Mouse (Mus musculus) forebrain, embryonic 14.5 days (tissue): ENCODE results near the gene Fry. TPM values are rescaled to one million over a fixed set of nuclear protein-coding genes. Genes with fewer than 3 reads are reported as not detected.

Experiments
- ATAC-seq: fragments of 200-750 bp; cut with Nextera tagmentation; 2 replicates; pipeline ENCODE4 v1.8.0; 2017; ENCODE audit warnings: mild to moderate bottlenecking, moderate library complexity
- DNase-seq: peaks from one replicate; pipeline ENCODE4 v3.0.0-alpha.2; 2015; ENCODE audit warnings: low spot score
- H3K27ac ChIP-seq: fragments of 300-500 bp; sonication (generic); 2 replicates; pipeline ENCODE4 v1.5.1; 2014; ENCODE audit warnings: low read depth, mild to moderate bottlenecking, control low read depth, low read length, moderate library complexity
- H3K27me3 ChIP-seq: fragments of 300-500 bp; sonication (generic); replicated peaks from 2 replicates; pipeline ENCODE4 v1.6.1; 2014; ENCODE audit warnings: low read length, control low read depth, mixed read lengths; ENCODE audit not compliant: control insufficient read depth, insufficient read depth
- H3K36me3 ChIP-seq: fragments of 300-500 bp; sonication (generic); 2 replicates; pipeline ENCODE4 v1.6.1; 2014; ENCODE audit warnings: low read length, control low read depth; ENCODE audit not compliant: control insufficient read depth, insufficient read depth
- H3K4me1 ChIP-seq: fragments of 300-500 bp; sonication (generic); 2 replicates; pipeline ENCODE4 v1.6.1; 2014; ENCODE audit warnings: antibody characterized with exemption, low read length, control low read depth; ENCODE audit not compliant: control insufficient read depth, insufficient read depth
- H3K4me2 ChIP-seq: fragments of 300-500 bp; sonication (generic); 2 replicates; pipeline ENCODE4 v1.6.1; 2014; ENCODE audit warnings: mild to moderate bottlenecking, control low read depth, low read length
- H3K4me3 ChIP-seq: fragments of 300-500 bp; sonication (generic); 2 replicates; pipeline ENCODE4 v1.5.1; 2014; ENCODE audit warnings: low read depth, low read length, control low read depth
- H3K9ac ChIP-seq: fragments of 300-500 bp; sonication (generic); 2 replicates; pipeline ENCODE4 v1.6.1; 2014; ENCODE audit warnings: mild to moderate bottlenecking, low read length, control low read depth, moderate library complexity
- H3K9me3 ChIP-seq: fragments of 300-500 bp; sonication (generic); replicated peaks from 2 replicates; pipeline ENCODE4 v1.6.1; 2016; ENCODE audit warnings: low read length, control low read depth, mixed read lengths; ENCODE audit not compliant: control insufficient read depth
- WGBS: fragments of 180-500 bp; shearing (Covaris S2); extraction: QIAGEN DNeasy Blood & Tissue Kit; methylation state at CpG from one replicate; pipeline ENCODE4 v1.1.7; 2014; 5-methylcytosine and 5-hydroxymethylcytosine counted together
- polyA plus RNA-seq: library from polyadenylated mRNA; unstranded; fragments of >200 nt; fragmentation: Nextera tagmentation; extraction: Ambion mirVana; gene quantifications from 2 replicates; pipeline ENCODE4 v1.2.1, GENCODE M21; 2014

Fry gene
- polyA plus RNA-seq, 1 experiment from 2014 or later, result 27.4 TPM

DNA sequence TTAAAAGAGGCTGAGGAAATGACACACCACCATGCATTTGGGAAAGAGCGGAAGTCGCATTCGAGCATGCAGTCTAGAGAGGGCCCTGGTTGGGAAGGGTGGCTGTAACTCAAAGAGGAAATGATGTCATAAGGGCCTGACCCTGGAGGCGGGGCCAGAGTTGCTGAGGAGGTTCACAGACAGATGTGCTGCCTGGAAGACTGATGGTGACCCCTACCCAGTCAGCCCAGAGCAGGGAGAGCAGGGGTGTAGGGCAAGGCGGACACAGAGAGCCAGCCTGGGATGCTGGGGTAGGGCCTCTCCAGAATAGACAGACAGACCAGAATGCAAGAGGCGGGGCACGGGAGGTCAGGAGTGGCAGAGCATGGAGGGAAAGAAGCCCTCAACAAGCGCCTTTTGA lies 290.5 kb downstream of the Fry start:
- no peak overlapping the region for H3K4me2 ChIP-seq
- H3K4me3 ChIP-seq, result no peak overlapping the region
- no peaks in the 10 kb centered on the region for H3K9me3 ChIP-seq
- no peaks in the 10 kb centered on the region for H3K27me3 ChIP-seq
- ATAC-seq, result no peak
- H3K4me1 ChIP-seq, result no peaks in the 10 kb centered on the region
- 91% methylated on average over 8 of the region's 8 CpGs for WGBS
- no peak overlapping the region for H3K9ac ChIP-seq
- no peak for DNase-seq
- no peak overlapping the region for H3K27ac ChIP-seq
- H3K36me3 ChIP-seq, result peaks cover 19% of the 10 kb centered on the region

DNA sequence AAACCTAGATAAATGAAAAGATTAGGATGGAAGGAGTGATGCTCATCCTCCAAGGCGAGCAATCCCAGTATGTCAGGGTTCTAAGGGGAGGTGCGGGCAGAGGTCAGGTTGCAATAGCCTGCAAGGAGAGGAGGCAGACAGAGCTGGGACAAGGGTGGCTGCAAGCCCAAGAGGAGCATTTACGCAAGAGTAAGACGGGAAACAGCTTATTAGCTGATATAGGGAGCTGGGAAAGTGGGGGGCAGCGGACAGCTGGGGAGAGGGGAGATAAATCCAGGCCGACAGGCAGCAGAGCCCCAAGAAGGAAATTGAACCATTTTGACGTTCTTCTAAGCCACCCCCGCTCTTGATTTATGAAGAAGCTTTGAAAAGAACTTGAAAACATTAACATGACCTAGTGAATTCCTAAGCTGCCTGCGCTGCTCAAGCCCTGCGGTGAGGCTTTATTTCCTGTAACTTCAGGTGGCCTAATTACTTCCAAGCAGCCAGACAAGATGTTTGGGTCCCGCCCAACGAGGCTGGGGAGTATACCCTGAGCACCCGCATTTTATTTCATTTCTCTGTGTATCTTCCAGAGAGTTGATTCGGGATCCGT lies 291.1 kb downstream of the Fry start:
- H3K27me3 ChIP-seq, result no peaks in the 10 kb centered on the region
- no peaks in the 10 kb centered on the region for H3K4me1 ChIP-seq
- H3K9ac ChIP-seq, result no peak overlapping the region
- H3K27ac ChIP-seq, result no peak overlapping the region
- peaks cover 22% of the 10 kb centered on the region for H3K36me3 ChIP-seq
- H3K4me2 ChIP-seq, result no peak overlapping the region
- WGBS, result 59% methylated on average over 15 of the region's 15 CpGs
- no peaks in the 10 kb centered on the region for H3K9me3 ChIP-seq
- DNase-seq (no peak), ATAC-seq (no peak)
- no peak overlapping the region for H3K4me3 ChIP-seq

DNA sequence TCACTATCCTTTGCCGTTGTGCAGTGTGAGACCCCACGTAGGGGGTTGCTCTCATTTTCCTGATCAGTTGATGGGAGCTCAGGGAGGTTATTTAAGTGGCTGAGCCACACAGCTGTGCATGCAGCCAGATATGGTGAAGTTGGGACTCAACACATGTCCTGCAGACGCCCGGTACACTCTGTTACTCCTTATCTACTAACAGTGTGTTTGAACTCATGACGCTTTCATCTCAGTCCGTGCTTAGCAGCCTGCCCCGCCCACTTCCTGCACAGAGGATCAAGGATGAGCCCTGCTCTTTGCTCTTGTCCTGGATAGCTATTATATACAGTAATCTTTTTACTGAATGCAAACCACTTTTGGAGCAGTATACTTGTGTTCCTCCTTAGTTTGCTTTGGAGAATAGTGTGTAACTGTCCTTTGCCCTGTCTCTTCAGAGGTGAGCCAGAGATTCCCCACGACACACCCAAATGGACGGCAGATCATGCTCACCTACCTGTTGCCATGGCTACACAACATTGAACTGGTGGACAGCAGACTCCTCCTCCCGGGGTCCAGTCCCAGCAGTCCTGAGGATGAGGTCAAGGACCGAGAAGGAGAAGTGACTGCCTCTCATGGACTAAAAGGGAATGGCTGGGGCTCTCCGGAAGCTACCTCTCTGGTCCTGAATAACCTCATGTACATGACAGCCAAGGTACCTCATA lies 294.5 kb downstream of the Fry start:
- no peak for DNase-seq

DNA sequence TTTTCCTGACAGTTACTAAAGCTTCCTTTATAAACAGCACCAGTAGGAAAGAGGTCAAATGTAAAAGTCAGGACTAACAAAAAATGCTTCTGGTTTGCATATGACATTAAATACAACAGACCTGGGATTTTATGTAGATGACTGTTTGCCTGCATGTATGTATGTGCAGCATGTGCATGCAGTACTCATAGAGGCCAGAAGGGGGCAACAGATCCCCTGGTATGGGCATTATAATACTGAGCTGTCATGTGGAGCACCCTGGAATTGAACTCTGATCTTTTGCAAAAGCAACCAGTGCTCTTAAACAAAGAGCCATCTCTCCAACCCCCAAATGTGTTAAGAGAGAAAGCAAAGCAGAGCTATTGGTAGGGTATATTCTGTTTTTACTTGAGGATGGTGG lies 296.4 kb downstream of the Fry start:
- no peak for ATAC-seq
- Histone ChIP-seq H3K4me1 (no peaks in the 10 kb centered on the region), H3K36me3 (peaks cover 28% of the 10 kb centered on the region), H3K9ac (no peak overlapping the region), H3K27me3 (no peaks in the 10 kb centered on the region), H3K27ac (no peak overlapping the region), H3K4me2 (no peak overlapping the region), H3K4me3 (no peak overlapping the region), H3K9me3 (0 out of 2 replicates have a peak, but pooled peaks cover 3% of the 10 kb centered on the region)
- no peak for DNase-seq

More for the DNA sequence above, 294.5 kb downstream of the Fry start:
- H3K4me3 ChIP-seq, result no peak overlapping the region
- H3K9me3 ChIP-seq, result 0 out of 2 replicates have a peak, but pooled peaks cover 3% of the 10 kb centered on the region
- H3K27me3 ChIP-seq, result no peaks in the 10 kb centered on the region
- WGBS, result 81% methylated on average over 12 of the region's 12 CpGs
- no peak overlapping the region for H3K27ac ChIP-seq
- H3K36me3 ChIP-seq, result peaks cover 21% of the 10 kb centered on the region
- H3K9ac ChIP-seq, result no peak overlapping the region
- no peak overlapping the region for H3K4me2 ChIP-seq
- ATAC-seq, result no peak
- no peaks in the 10 kb centered on the region for H3K4me1 ChIP-seq

DNA sequence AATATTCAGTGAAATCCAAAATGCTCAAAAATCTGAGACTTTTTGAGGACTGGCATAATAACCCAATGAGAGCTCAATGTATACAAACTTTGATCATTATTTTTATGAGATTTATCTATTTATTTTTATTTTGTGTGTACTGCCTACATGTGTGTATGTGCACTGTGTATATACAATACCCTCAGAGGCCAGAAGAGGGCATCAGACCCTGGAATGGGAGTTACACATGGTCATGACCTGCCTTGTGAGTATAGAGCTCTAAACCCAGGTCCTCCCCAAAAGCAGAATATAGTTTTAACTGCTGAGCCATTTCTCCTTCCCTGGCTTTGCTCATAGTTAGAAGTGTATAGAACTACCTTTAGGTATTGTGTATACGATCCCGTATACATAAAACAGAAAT lies 298.8 kb downstream of the Fry start:
- H3K9ac ChIP-seq, result no peak overlapping the region
- no peak for DNase-seq
- H3K36me3 ChIP-seq, result peaks cover 28% of the 10 kb centered on the region
- H3K27ac ChIP-seq, result no peak overlapping the region
- ATAC-seq, result no peak
- H3K9me3 ChIP-seq, result 0 out of 2 replicates have a peak, but pooled peaks cover 3% of the 10 kb centered on the region
- H3K4me3 ChIP-seq, result no peak overlapping the region
- no peaks in the 10 kb centered on the region for H3K4me1 ChIP-seq
- no peaks in the 10 kb centered on the region for H3K27me3 ChIP-seq
- H3K4me2 ChIP-seq, result no peak overlapping the region
- WGBS, result 100% methylated on average over 2 of the region's 2 CpGs

DNA sequence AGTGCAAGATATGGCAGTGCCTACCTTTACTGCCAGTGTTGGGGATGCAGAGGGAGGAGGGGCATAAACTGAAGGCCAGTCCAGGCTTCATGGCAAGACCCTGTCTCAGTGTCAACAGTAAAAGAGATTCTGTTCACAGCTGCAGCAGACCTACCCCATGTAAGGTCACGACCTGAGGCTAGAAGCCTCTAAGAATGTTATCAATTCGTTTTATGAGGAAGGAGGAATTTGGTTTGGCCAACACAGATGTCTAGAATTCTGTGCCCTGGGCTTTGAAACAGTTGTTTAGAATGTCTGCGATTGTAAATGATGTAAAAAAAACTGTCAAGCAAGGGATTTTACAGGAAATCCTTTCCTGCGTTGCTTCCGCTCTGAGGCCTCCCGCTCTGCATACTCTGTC lies 299.6 kb downstream of the Fry start:
- Histone ChIP-seq H3K36me3 (peaks cover 34% of the 10 kb centered on the region), H3K27me3 (no peaks in the 10 kb centered on the region), H3K9me3 (0 out of 2 replicates have a peak, but pooled peaks cover 3% of the 10 kb centered on the region), H3K4me1 (no peaks in the 10 kb centered on the region), H3K9ac (no peak overlapping the region), H3K4me2 (no peak overlapping the region), H3K27ac (no peak overlapping the region), H3K4me3 (no peak overlapping the region)
- ATAC-seq (no peak), DNase-seq (no peak)
- WGBS, result 83% methylated on average over 6 of the region's 6 CpGs

DNA sequence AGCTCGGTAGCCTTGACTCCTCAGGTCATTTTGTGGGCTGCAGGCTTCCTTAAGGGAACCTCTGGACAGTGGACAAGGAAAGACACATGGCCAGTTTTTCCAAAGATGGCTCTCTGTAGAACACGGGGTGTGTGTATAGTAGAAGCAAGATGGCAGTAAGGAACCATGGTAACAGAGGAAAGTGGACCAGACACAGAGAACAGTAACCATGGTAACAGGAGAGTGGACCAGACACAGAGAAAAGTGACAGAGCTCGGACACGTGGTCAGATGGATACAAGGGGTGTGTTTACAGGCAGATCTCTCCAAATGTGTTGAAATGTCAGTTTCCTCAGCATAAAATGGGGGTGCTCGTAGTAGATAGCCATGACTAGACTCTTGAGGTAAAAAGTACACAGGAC lies 306.6 kb downstream of the Fry start:
- Histone ChIP-seq H3K9me3 (no peaks in the 10 kb centered on the region), H3K4me3 (no peak overlapping the region), H3K36me3 (peaks cover 29% of the 10 kb centered on the region; the same call in 1 of the 2 replicates), H3K9ac (no peak overlapping the region), H3K4me1 (no peaks in the 10 kb centered on the region), H3K27ac (no peak overlapping the region), H3K4me2 (no peak overlapping the region), H3K27me3 (no peaks in the 10 kb centered on the region)
- no peak for ATAC-seq
- 79% methylated on average over 5 of the region's 5 CpGs for WGBS
- DNase-seq, result no peak

DNA sequence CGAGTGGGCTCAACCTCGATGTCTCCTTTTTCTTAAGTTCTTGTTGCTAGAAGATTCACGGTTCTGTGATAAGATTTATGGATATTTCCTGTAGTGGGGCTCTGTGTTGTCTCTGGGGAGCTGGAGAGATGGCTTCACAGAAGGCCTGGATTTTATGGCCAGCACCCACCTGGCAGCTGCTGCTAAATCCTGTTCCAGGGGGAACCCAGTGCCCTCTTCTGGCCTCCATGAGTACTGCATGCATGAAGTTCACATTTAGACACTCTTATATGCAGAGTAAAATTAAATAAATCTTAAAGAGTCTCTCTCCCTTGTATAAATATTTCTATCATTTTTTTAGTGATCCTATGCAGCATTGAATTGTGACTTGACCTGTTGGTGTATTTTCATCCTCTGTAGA lies 308.1 kb downstream of the Fry start:
- H3K27ac ChIP-seq, result no peak overlapping the region
- H3K4me1 ChIP-seq, result no peaks in the 10 kb centered on the region
- no peaks in the 10 kb centered on the region for H3K9me3 ChIP-seq
- no peaks in the 10 kb centered on the region for H3K27me3 ChIP-seq
- no peak overlapping the region for H3K4me3 ChIP-seq
- no peak overlapping the region for H3K9ac ChIP-seq
- ATAC-seq (no peak), DNase-seq (peak; percentile 48)
- WGBS, result 94% methylated on average over 3 of the region's 3 CpGs
- peaks cover 41% of the 10 kb centered on the region; the same call in 1 of the 2 replicates for H3K36me3 ChIP-seq
- H3K4me2 ChIP-seq, result no peak overlapping the region

DNA sequence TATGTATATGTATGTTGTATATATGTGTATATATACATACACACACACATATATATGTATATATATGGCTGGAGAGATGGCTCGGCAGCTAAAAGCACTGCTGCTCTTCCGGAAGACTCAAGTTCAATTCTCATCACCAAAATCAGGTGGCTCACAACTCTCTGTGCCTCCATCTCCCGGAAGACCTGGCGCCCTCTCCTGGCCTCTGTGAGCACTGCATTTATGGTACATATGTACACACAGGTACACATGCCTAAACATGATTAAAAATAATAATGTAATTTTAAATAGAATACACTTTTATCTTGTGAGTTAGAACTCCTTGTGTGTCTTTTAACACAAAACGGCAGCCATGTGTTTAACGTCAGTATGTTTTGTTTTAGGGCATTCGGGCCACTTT lies 312.8 kb downstream of the Fry start:
- 92% methylated on average over 7 of the region's 7 CpGs for WGBS
- Histone ChIP-seq H3K4me1 (no peaks in the 10 kb centered on the region), H3K4me2 (no peak overlapping the region), H3K27ac (no peak overlapping the region), H3K4me3 (no peak overlapping the region), H3K9ac (no peak overlapping the region), H3K9me3 (no peaks in the 10 kb centered on the region), H3K27me3 (no peaks in the 10 kb centered on the region), H3K36me3 (peaks cover 46% of the 10 kb centered on the region; the same call in 1 of the 2 replicates)
- DNase-seq, result peak; percentile 15
- no peak for ATAC-seq
